Mouse (Mus musculus) embryonic fibroblast, embryonic 13.5 days (primary cell): Measurements from ENCODE around the gene Fmo3.

Experiments
- CTCF ChIP-seq: IDR thresholded peaks from 2 replicates; pipeline ENCODE4 v1.5.1; 2011; ENCODE audit warnings: mild to moderate bottlenecking, control low read depth, low read length, moderate library complexity, borderline replicate concordance; ENCODE audit not compliant: insufficient read depth
- POLR2A ChIP-seq: IDR thresholded peaks from 2 replicates; pipeline ENCODE4 v1.6.1; 2011; ENCODE audit warnings: low read depth, mild to moderate bottlenecking, control low read depth, low read length, moderate library complexity

- TF ChIP-seq CTCF = no peak
- no peak for TF ChIP-seq POLR2A
These were observed 72.2 kb downstream of the Fmo3 start for GRCm38 (mm10) chr1:162912085-162912484.
